Mouse (Mus musculus): ENCODE data around the gene Fbxo2.

DNA sequence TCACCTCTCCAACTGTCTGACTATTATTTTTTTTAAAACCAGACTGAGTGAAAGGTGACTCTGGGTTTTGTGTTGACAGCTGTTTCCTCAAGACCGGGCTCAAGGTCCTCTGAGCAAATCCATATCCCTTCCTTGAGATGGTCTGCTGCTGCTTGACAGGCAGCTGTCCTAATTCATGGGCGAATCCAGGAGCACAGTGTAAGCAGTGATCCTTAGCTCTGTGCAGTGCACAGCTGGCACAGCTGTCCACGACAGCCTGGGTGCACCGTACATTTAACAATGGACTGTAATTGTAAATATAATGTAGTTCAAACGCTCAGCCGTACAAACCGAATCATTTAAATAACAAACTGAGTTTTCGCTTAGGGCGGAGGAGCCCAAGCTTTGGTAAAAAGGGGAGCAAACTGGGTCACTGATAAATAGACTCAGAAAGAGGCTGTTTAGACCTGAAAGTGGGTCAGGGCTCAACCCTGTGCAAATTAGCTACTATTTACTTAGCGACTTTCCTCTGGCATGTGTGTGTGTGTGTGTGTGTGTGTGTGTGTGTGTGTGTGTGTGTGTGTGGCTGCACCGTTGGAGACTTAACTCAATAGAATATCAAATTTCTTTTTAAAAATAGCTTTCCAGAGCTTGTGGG lies 55.0 kb downstream of the Fbxo2 start:
- no peak for TF ChIP-seq POLR2A (IDR thresholded peaks at IDR 0.05; ENCODE audit: borderline replicate concordance, control insufficient read depth, low read depth, low read length)
- no peak for TF ChIP-seq CTCF (IDR thresholded peaks at IDR 0.05; ENCODE audit: control insufficient read depth, insufficient read depth, low read length)

Measured in bone marrow, adult 2 months (tissue).